Mouse (Mus musculus) cerebellum, adult (tissue): ENCODE measurements around the gene Begain.

ENCODE experiments used
- ATAC-seq: cut with Nextera tagmentation; 2 replicates; pipeline ENCODE4 v1.9.2; 2017; ENCODE audit warnings: mild to moderate bottlenecking, moderate library complexity, mixed read lengths; ENCODE audit not compliant: insufficient number of reproducible peaks, low FRiP score, low TSS enrichment

Begain gene

GRCm38 (mm10) chr12:109068167-109068653, at the start of gene Begain:
Gene Begain (minus strand): TSS chr12:109068217.
- no peak for ATAC-seq

- no peak for ATAC-seq
Observed at GRCm38 (mm10) chr12:109115707-109116106, 47.7 kb upstream of the Begain start.

DNA sequence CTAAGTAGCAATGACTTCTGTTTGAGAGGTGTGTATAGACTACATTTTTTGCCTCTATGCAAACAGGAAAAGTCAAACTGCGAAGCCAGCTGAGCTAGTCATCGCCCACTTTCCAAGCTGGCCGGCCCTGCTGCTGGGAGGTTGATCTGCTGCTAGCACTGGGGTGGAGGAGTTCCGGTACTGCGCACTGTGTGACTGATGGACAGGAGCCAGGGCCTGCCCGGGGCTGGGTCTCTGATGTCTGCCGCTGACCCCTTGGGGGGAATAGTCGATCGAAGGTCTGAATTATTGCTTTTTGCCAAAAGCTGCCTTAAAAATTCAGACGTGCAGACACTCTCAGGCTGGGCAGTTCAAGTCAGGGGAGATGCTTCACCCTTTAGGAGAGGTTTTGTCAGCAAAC, 47.1 kb upstream of the Begain start:
- ATAC-seq: no peak

- ATAC-seq: no peak
Observed at GRCm38 (mm10) chr12:109112996-109113592, 45.1 kb upstream of the Begain start.

DNA sequence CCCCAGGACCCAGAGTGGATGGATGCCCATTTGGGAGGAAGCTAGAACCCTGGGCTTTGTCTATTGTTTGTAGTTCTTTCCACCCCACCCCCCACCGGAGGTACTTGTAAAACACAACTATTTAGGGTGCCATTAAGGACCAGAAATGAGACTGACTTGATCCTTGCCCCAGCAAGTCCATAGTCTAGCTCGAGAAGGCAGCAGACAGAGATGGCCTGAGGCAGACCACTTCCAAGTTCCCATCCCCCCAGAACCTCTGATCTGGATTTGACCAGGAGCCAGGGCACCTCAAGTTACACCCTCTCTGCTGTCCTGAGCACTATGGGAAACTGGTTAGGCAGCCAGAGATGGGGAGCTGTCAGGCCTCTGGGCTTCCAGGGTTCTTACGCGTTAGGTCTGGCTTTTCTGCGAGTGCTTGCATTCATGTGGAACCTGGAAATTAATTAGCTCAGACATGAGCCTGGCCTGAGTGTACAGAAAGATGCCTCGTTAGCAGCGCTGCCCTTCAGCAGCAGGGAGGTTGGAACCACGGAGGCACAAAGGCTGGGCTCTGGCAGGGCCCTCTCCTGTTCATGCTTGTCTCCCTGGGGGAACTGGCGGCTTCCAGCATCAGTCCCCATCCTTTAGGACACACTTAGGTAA, 44.5 kb upstream of the Begain start:
- ATAC-seq: no peak

DNA sequence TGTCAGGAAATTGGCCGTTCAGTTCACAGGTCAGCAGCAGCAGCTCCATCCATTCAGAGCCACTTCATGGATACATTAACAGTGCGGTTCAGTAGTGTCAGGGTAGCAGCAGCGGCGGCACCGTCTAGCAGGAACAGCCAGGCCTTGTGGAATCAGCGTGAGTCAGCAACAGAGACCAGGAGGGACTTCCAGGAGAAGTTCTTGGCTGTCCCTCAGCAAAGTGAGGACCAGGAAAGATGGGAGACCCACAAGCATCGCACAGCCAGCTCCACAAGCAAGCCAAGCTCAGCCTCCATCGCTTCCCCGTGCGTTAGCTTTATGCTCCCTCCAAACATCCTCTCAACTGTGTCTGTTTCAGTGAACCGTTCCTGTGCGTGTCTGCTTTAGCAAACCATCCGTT, 40.9 kb upstream of the Begain start:
- no peak for ATAC-seq

- ATAC-seq: no peak
Observed at GRCm38 (mm10) chr12:109100381-109100780, 32.4 kb upstream of the Begain start.

DNA sequence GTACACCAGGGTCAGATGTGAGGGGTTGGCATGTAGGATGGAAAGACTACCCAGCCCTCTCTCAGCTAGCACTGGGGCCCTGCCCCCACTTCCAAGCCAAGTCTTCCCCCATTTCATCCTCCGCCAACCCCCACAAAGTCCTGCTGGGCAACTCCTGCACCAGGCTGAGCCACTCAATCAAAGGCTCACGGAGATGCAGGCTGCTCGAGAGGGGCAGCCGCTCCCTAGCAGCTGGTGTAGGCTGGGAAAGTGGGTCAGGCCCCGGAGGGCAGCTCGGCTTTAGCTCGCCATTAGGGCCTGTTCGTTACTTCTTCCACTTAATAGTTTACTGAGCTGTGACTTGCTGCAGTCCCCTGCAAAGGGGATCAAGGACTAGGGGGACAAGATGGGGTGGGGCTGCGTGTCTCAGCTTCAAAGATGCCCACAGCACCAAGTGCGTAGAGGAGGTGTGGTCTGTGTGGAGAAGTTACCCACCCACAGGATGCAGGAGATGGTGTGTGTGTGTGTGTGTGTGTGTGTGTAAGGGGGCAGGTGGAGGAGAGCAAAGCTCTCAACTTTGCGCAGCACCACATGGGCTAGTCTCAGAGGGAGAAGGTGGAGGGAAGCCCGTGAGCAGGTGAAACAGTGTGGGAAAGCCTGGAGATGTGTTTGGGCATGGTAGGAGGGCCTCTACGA, 22.6 kb upstream of the Begain start:
- ATAC-seq: no peak

DNA sequence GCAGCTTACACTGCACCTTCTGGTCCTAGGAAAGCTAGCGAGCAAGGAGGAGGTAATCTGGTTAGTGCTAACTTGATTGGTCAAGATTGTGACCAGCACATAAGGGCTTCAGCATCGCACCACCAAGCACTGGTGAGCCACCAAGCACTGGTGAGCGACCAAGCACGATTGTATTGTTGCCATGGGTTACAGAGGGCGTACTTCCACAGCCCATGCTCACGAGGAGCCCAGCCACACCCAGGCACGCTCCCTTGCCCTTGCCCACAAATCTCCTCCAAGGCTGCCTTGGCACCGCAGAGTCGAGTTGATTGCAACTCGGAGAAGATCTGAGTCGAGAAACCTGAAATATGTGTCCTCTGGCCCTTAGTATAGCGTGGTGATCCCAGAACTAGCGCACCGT, 22.0 kb upstream of the Begain start:
- no peak for ATAC-seq

GRCm38 (mm10) chr12:109086111-109086510, 18.1 kb upstream of the Begain start:
- ATAC-seq: no peak

GRCm38 (mm10) chr12:109085674-109086073, 17.7 kb upstream of the Begain start:
- peak; percentile 93 for ATAC-seq

GRCm38 (mm10) chr12:109085046-109085445, 17.0 kb upstream of the Begain start:
- ATAC-seq: no peak

- ATAC-seq: no peak
Observed at GRCm38 (mm10) chr12:109083476-109083875, 15.5 kb upstream of the Begain start.

DNA sequence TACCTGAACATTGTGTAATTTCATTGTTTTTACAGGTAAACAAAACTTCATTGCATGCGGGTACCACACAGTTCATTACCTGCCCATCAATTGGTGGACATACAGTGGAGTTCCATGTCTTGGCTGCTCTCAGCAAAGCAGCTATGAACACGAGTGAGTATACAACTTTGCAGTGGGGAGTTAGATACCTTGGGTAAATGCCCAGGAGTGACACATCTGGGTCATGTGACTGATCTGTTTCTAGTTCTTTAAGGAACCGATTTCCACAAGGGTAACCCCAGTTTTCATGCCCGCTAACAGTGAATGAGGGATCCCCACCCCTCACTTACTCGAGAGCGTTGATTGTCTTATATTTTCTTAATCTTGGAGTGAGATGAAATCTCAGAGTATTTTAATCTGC, 9.0 kb upstream of the Begain start:
- no peak for ATAC-seq

DNA sequence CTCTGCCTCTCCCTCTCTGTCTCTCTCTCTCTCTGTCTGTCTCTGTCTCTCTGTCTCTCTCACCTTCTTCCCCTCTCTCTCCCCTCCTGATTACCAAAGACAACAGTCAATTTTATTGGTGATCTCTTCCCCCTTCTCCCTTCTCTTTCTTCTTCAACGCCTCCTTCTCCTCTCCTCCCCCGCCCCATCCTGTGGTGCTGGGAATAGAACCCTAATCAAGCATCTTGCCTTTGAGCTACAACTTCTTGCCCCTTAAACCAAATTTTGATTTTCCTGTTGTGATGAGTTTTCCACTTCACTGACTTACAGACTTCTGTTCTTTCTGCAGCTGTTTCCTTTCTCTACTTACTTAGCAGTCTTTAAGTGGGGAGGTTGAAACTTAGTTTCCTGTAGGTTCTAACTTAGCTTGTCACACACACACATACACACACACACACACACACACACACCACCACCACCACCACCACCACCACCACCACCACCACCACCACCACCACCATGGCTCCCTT, 6.8 kb upstream of the Begain start:
- no peak for ATAC-seq

- no peak for ATAC-seq
Observed at GRCm38 (mm10) chr12:109074106-109074505, 6.1 kb upstream of the Begain start.

- ATAC-seq: peak; percentile 48
Observed at GRCm38 (mm10) chr12:109071248-109071647, 3.2 kb upstream of the Begain start.

- no peak for ATAC-seq
Observed at GRCm38 (mm10) chr12:109069751-109070150, 1.7 kb upstream of the Begain start.

GRCm38 (mm10) chr12:109068738-109069137, 721 bp upstream of the Begain start:
- ATAC-seq: no peak

GRCm38 (mm10) chr12:109067561-109068135, 369 bp downstream of the Begain start:
- ATAC-seq: no peak

GRCm38 (mm10) chr12:109058660-109059059, 9.4 kb downstream of the Begain start:
- ATAC-seq: no peak
